Comparison of ENCODE assay signal across 9 mouse cellular contexts in genomic region chr16:76319364-76320117, GRCm38 (mm10). TPM values are rescaled to one million over a fixed set of nuclear protein-coding genes. Genes with fewer than 3 reads are reported as not detected.
DNase-seq lines count a peak whose midpoint lies in the region; ATAC-seq lines count a peak whose summit lies in the region.
"Had no signal": no experiment of that assay in that cellular context is flagged by ENCODE, and none has a peak within 500 bp of the region (broad histone marks: within the 10 kb centered on the region; RNA-seq: fewer than 3 reads in every experiment).

No protein-coding gene starts in this region.

- peak overlapping the region; percentile 38; the same call in 1 of the 2 replicates for H3K27ac ChIP-seq in hindbrain, embryonic 15.5 days (replicated peaks)
- H3K27ac ChIP-seq in liver, embryonic 16.5 days (ENCODE audit: low read length) = peak overlapping the region; percentile 60

- intact Hi-C loops in left cerebral cortex, postnatal 25 days (cut with DNase I) = no loop called here

- no peaks in the 10 kb centered on the region for H3K27me3 ChIP-seq in hindbrain, embryonic 15.5 days
- H3K27me3 ChIP-seq in liver, embryonic 16.5 days (ENCODE audit: control insufficient read depth, insufficient read depth, low read depth, low read length) = no peaks in the 10 kb centered on the region

- no peak overlapping the region for H3K4me3 ChIP-seq in hindbrain, embryonic 15.5 days
- H3K4me3 ChIP-seq in liver, embryonic 16.5 days (ENCODE audit: low read depth, low read length) = no peak overlapping the region

- ATAC-seq in hindbrain, embryonic 15.5 days (ENCODE audit: low FRiP score, low read depth) = peak; percentile 36; the same call in 1 of the 2 replicates
- ATAC-seq in liver, embryonic 16.5 days (ENCODE audit: low read depth) = no peak

- 20% methylated on average over 11 of the region's 11 CpGs for WGBS in hindbrain, embryonic 15.5 days
- 80% methylated on average over 11 of the region's 11 CpGs for WGBS in liver, embryonic 16.5 days (ENCODE audit: insufficient replicate concordance)

- H3K9me3 ChIP-seq in hindbrain, embryonic 15.5 days = no peaks in the 10 kb centered on the region
- H3K9me3 ChIP-seq in liver, embryonic 16.5 days (replicated peaks; ENCODE audit: control insufficient read depth, low read length) = no peaks in the 10 kb centered on the region

- peaks cover 46% of the 10 kb centered on the region for H3K4me1 ChIP-seq in hindbrain, embryonic 15.5 days (replicated peaks)
- H3K4me1 ChIP-seq in liver, embryonic 16.5 days (ENCODE audit: control insufficient read depth, low read depth, low read length) = peaks cover 70% of the 10 kb centered on the region

- H3K4me2 ChIP-seq in hindbrain, embryonic 15.5 days = no peak overlapping the region
- no peak overlapping the region for H3K4me2 ChIP-seq in liver, embryonic 16.5 days (ENCODE audit: low read depth, low read length)
- H3K4me2 ChIP-seq: lung, embryonic 14.5 days had no signal

- H3K9ac ChIP-seq in hindbrain, embryonic 15.5 days = no peak overlapping the region
- H3K9ac ChIP-seq in liver, embryonic 16.5 days (ENCODE audit: low read depth, low read length) = no peak overlapping the region
- H3K9ac ChIP-seq: lung, embryonic 14.5 days had no signal

- no peaks in the 10 kb centered on the region for H3K36me3 ChIP-seq in hindbrain, embryonic 15.5 days
- no peaks in the 10 kb centered on the region for H3K36me3 ChIP-seq in liver, embryonic 16.5 days (ENCODE audit: control insufficient read depth, insufficient read depth)

- DNase-seq in Muller cell, postnatal 12 days (ENCODE audit: inconsistent ontology term) = peak; percentile 72
- peak; percentile 49 for DNase-seq in brain, adult 2 months (ENCODE audit: low read depth, low spot score)
- no peak for DNase-seq in left cerebral cortex, postnatal 25 days (ENCODE audit: low spot score in 2 of 2)
- no peak for DNase-seq in thymus, postnatal 10 days (ENCODE audit: low spot score in 2 of 2)
- DNase-seq in frontal cortex, postnatal 36 days (ENCODE audit: low spot score in 2 of 2) = no peak
- no peak for DNase-seq in spleen, postnatal 14 days (ENCODE audit: low spot score in 2 of 2)
- DNase-seq: lung, embryonic 14.5 days had no signal

RNA-seq across cellular contexts. Expression of gene Nrip1, which starts 54.1 kb away (rescaled TPM):
- polyA plus RNA-seq in hindbrain, embryonic 15.5 days (2015; fragmentation: Nextera tagmentation; extraction: Ambion mirVana) = 32.5 and 33.0 TPM in 2 replicates
- polyA plus RNA-seq in liver, embryonic 16.5 days (2015; fragmentation: Nextera tagmentation; extraction: Ambion mirVana) = 17.4 TPM in 2 replicates
- total RNA-seq in left cerebral cortex, postnatal 25 days (2021) = 10 to 100 TPM; 49.7 to 60.8 TPM

Comparison
In these comparisons a context has a peak if more than half of its experiments do, and no peak if none do; other contexts are left out.
1. DNase-seq: peak in Muller cell, postnatal 12 days (single experiment) and brain, adult 2 months (single experiment); none in left cerebral cortex, postnatal 25 days (0 of 2), thymus, postnatal 10 days (0 of 2), frontal cortex, postnatal 36 days (0 of 2) and spleen, postnatal 14 days (0 of 2).